Mouse (Mus musculus) embryonic fibroblast, embryonic 13.5 days (primary cell): Measurements from ENCODE around the gene Vwf.

ENCODE experiments used
- CTCF ChIP-seq: IDR thresholded peaks from 2 replicates; pipeline ENCODE4 v1.5.1; 2011; ENCODE audit warnings: mild to moderate bottlenecking, control low read depth, low read length, moderate library complexity, borderline replicate concordance; ENCODE audit not compliant: insufficient read depth
- POLR2A ChIP-seq: IDR thresholded peaks from 2 replicates; pipeline ENCODE4 v1.6.1; 2011; ENCODE audit warnings: low read depth, mild to moderate bottlenecking, control low read depth, low read length, moderate library complexity

GRCm38 (mm10) chr6:125657966-125658365, 111.4 kb downstream of the Vwf start:
- TF ChIP-seq POLR2A (no peak), CTCF (no peak)
